Mouse (Mus musculus) lung, postnatal 0 days (tissue): ENCODE results near the gene Selp. TPM values are rescaled to one million over a fixed set of nuclear protein-coding genes. Genes with fewer than 3 reads are reported as not detected.

Source experiments
- ATAC-seq: fragments of 200-750 bp; cut with Nextera tagmentation; 2 replicates; pipeline ENCODE4 v1.8.0; 2017; ENCODE audit warnings: moderate library complexity
- DNase-seq: peaks from one replicate; pipeline ENCODE4 v3.0.0-alpha.2; 2016; ENCODE audit warnings: low spot score
- H3K27ac ChIP-seq: fragments of 300-500 bp; sonication (generic); 2 replicates; pipeline ENCODE4 v1.5.1; 2014; ENCODE audit warnings: antibody characterized with exemption, mild to moderate bottlenecking, low read length, mixed read lengths
- H3K27me3 ChIP-seq: fragments of 300-500 bp; sonication (generic); replicated peaks from 2 replicates; pipeline ENCODE4 v1.6.1; 2014; ENCODE audit warnings: low read length, mixed read lengths; ENCODE audit not compliant: insufficient read depth
- H3K36me3 ChIP-seq: fragments of 300-500 bp; sonication (generic); 2 replicates; pipeline ENCODE4 v1.6.1; 2014; ENCODE audit warnings: low read length, mixed read lengths; ENCODE audit not compliant: insufficient read depth
- H3K4me1 ChIP-seq: fragments of 300-500 bp; sonication (generic); 2 replicates; pipeline ENCODE4 v1.6.1; 2014; ENCODE audit warnings: antibody characterized with exemption, low read depth, low read length, mixed read lengths; ENCODE audit not compliant: insufficient read depth
- H3K4me2 ChIP-seq: fragments of 300-500 bp; sonication (generic); replicated peaks from 2 replicates; pipeline ENCODE4 v1.6.1; 2014; ENCODE audit warnings: low read depth, mild to moderate bottlenecking, low read length, moderate library complexity, mixed read lengths
- H3K4me3 ChIP-seq: fragments of 300-500 bp; sonication (generic); 2 replicates; pipeline ENCODE4 v1.5.1; 2014; ENCODE audit warnings: low read depth, low read length
- H3K9ac ChIP-seq: fragments of 300-500 bp; sonication (generic); replicated peaks from 2 replicates; pipeline ENCODE4 v1.6.1; 2014; ENCODE audit warnings: low read depth, mild to moderate bottlenecking
- H3K9me3 ChIP-seq: fragments of 300-500 bp; sonication (generic); 2 replicates; pipeline ENCODE4 v1.6.1; 2016; ENCODE audit warnings: low read length, mixed read lengths
- CTCF ChIP-seq: IDR thresholded peaks from 2 replicates; pipeline ENCODE4 v1.5.1; 2016; ENCODE audit warnings: antibody characterized with exemption, mild to moderate bottlenecking
- EP300 ChIP-seq: IDR thresholded peaks from 2 replicates; pipeline ENCODE4 v1.6.1; 2016; ENCODE audit warnings: antibody characterized with exemption, mild to moderate bottlenecking, control low read depth
- WGBS: fragments of 180-500 bp; shearing (Covaris S2); extraction: QIAGEN DNeasy Blood & Tissue Kit; methylation state at CpG from one replicate; pipeline ENCODE4 v1.1.7; 2014; 5-methylcytosine and 5-hydroxymethylcytosine counted together
- polyA plus RNA-seq: library from polyadenylated mRNA; unstranded; fragments of >200 nt; fragmentation: Nextera tagmentation; extraction: Ambion mirVana; gene quantifications from 2 replicates; pipeline ENCODE4 v1.2.1, GENCODE M21; 2015

Gene Selp
- polyA plus RNA-seq, 1 experiment from 2014 or later = 0.39 TPM

- 71% methylated on average over 2 of the region's 2 CpGs for WGBS
- ATAC-seq = no peak
- DNase-seq = no peak
Observed at GRCm38 (mm10) chr1:164159781-164160180, 44.7 kb downstream of the Selp start.

GRCm38 (mm10) chr1:164162745-164163144 lies 47.7 kb downstream of the Selp start:
- no peak overlapping the region for H3K9ac ChIP-seq
- no peaks in the 10 kb centered on the region for H3K27me3 ChIP-seq
- ATAC-seq = no peak
- H3K27ac ChIP-seq = no peak overlapping the region
- H3K36me3 ChIP-seq = no peaks in the 10 kb centered on the region
- no peak for TF ChIP-seq EP300
- TF ChIP-seq CTCF = no peak
- no peak overlapping the region for H3K4me2 ChIP-seq
- no peak for DNase-seq
- no peaks in the 10 kb centered on the region for H3K9me3 ChIP-seq
- WGBS = 58% methylated on average over 5 of the region's 5 CpGs
- no peaks in the 10 kb centered on the region for H3K4me1 ChIP-seq
- no peak overlapping the region for H3K4me3 ChIP-seq

More at GRCm38 (mm10) chr1:164159781-164160180, 44.7 kb downstream of the Selp start:
- no peaks in the 10 kb centered on the region for H3K27me3 ChIP-seq
- no peak for TF ChIP-seq EP300
- no peak for TF ChIP-seq CTCF
- H3K4me1 ChIP-seq = no peaks in the 10 kb centered on the region
- no peak overlapping the region for H3K4me2 ChIP-seq
- no peaks in the 10 kb centered on the region for H3K36me3 ChIP-seq
- H3K4me3 ChIP-seq = no peak overlapping the region
- no peak overlapping the region for H3K27ac ChIP-seq
- no peaks in the 10 kb centered on the region for H3K9me3 ChIP-seq
- no peak overlapping the region for H3K9ac ChIP-seq

GRCm38 (mm10) chr1:164168818-164169217 lies 53.8 kb downstream of the Selp start:
- no peak for DNase-seq
- no peaks in the 10 kb centered on the region for H3K27me3 ChIP-seq
- no peak for ATAC-seq
- H3K27ac ChIP-seq = no peak overlapping the region
- TF ChIP-seq EP300 (no peak), CTCF (no peak)
- no peaks in the 10 kb centered on the region for H3K9me3 ChIP-seq
- no peaks in the 10 kb centered on the region for H3K4me1 ChIP-seq
- H3K4me2 ChIP-seq = no peak overlapping the region
- no peak overlapping the region for H3K4me3 ChIP-seq
- H3K36me3 ChIP-seq = no peaks in the 10 kb centered on the region
- H3K9ac ChIP-seq = no peak overlapping the region
- WGBS = 54% methylated on average over 4 of the region's 4 CpGs

- Histone ChIP-seq H3K36me3 (no peaks in the 10 kb centered on the region), H3K4me2 (no peak overlapping the region), H3K27me3 (no peaks in the 10 kb centered on the region), H3K9ac (no peak overlapping the region), H3K9me3 (no peaks in the 10 kb centered on the region), H3K27ac (no peak overlapping the region), H3K4me3 (no peak overlapping the region), H3K4me1 (no peaks in the 10 kb centered on the region)
- ATAC-seq (no peak), DNase-seq (no peak)
- 55% methylated on average over 2 of the region's 2 CpGs for WGBS
- TF ChIP-seq EP300 = no peak
- no peak for TF ChIP-seq CTCF
Observed at GRCm38 (mm10) chr1:164170434-164170833, 55.4 kb downstream of the Selp start.

- 69% methylated on average over 4 of the region's 4 CpGs for WGBS
- TF ChIP-seq CTCF (no peak), EP300 (no peak)
Observed at GRCm38 (mm10) chr1:164173145-164173544, 58.1 kb downstream of the Selp start.

GRCm38 (mm10) chr1:164176856-164177255 lies 61.8 kb downstream of the Selp start:
- no peaks in the 10 kb centered on the region for H3K9me3 ChIP-seq
- H3K9ac ChIP-seq = no peak overlapping the region
- no peak overlapping the region for H3K27ac ChIP-seq
- no peak overlapping the region for H3K4me3 ChIP-seq
- no peaks in the 10 kb centered on the region for H3K27me3 ChIP-seq
- H3K4me1 ChIP-seq = no peaks in the 10 kb centered on the region
- DNase-seq (no peak), ATAC-seq (no peak)
- H3K4me2 ChIP-seq = no peak overlapping the region
- no peaks in the 10 kb centered on the region for H3K36me3 ChIP-seq
- TF ChIP-seq EP300 (no peak), CTCF (no peak)

More at GRCm38 (mm10) chr1:164173145-164173544, 58.1 kb downstream of the Selp start:
- H3K27me3 ChIP-seq = no peaks in the 10 kb centered on the region
- H3K9ac ChIP-seq = no peak overlapping the region
- DNase-seq = no peak
- H3K9me3 ChIP-seq = no peaks in the 10 kb centered on the region
- no peak for ATAC-seq
- H3K36me3 ChIP-seq = no peaks in the 10 kb centered on the region
- no peak overlapping the region for H3K27ac ChIP-seq
- H3K4me1 ChIP-seq = no peaks in the 10 kb centered on the region
- no peak overlapping the region for H3K4me2 ChIP-seq
- no peak overlapping the region for H3K4me3 ChIP-seq

GRCm38 (mm10) chr1:164178429-164178828 lies 63.4 kb downstream of the Selp start:
- no peaks in the 10 kb centered on the region for H3K4me1 ChIP-seq
- 66% methylated on average over 6 of the region's 6 CpGs for WGBS
- no peaks in the 10 kb centered on the region for H3K9me3 ChIP-seq
- no peak overlapping the region for H3K4me2 ChIP-seq
- no peaks in the 10 kb centered on the region for H3K36me3 ChIP-seq
- H3K4me3 ChIP-seq = no peak overlapping the region
- ATAC-seq (no peak), DNase-seq (peak; percentile 29)
- no peaks in the 10 kb centered on the region for H3K27me3 ChIP-seq
- no peak overlapping the region for H3K9ac ChIP-seq
- H3K27ac ChIP-seq = no peak overlapping the region
- no peak for TF ChIP-seq CTCF
